Mouse (Mus musculus) liver, embryonic 16.5 days (tissue): Measurements from ENCODE around the gene Hist1h1e. TPM values are rescaled to one million over a fixed set of nuclear protein-coding genes. Genes with fewer than 3 reads are reported as not detected.
"Not testable (repeated sequence)": the region's sequence is repeated elsewhere in the genome, so short reads cannot be mapped to it uniquely, and the experiment has no call there.

Experiments used
- ATAC-seq: fragments of 200-750 bp; cut with Nextera tagmentation; 2 replicates; pipeline ENCODE4 v1.8.0; 2017; ENCODE audit warnings: low read depth, mild to moderate bottlenecking, moderate number of reproducible peaks, moderate library complexity
- H3K27ac ChIP-seq: fragments of 300-500 bp; sonication (generic); 2 replicates; pipeline ENCODE4 v1.5.1; 2014; ENCODE audit warnings: mild to moderate bottlenecking, low read length
- H3K27me3 ChIP-seq: fragments of 300-500 bp; sonication (generic); 2 replicates; pipeline ENCODE4 v1.6.1; 2014; ENCODE audit warnings: low read depth, low read length, mixed read lengths; ENCODE audit not compliant: control insufficient read depth, insufficient read depth
- H3K36me3 ChIP-seq: fragments of 300-500 bp; sonication (generic); 2 replicates; pipeline ENCODE4 v1.6.1; 2014; ENCODE audit warnings: mild to moderate bottlenecking; ENCODE audit not compliant: control insufficient read depth, insufficient read depth
- H3K4me1 ChIP-seq: fragments of 300-500 bp; sonication (generic); 2 replicates; pipeline ENCODE4 v1.6.1; 2014; ENCODE audit warnings: low read depth, low read length, mixed read lengths; ENCODE audit not compliant: control insufficient read depth
- H3K4me2 ChIP-seq: fragments of 300-500 bp; sonication (generic); 2 replicates; pipeline ENCODE4 v1.6.1; 2014; ENCODE audit warnings: low read depth, low read length, mixed read lengths
- H3K4me3 ChIP-seq: fragments of 300-500 bp; sonication (generic); 2 replicates; pipeline ENCODE4 v1.5.1; 2014; ENCODE audit warnings: low read depth, mild to moderate bottlenecking, low read length
- H3K9ac ChIP-seq: fragments of 300-500 bp; sonication (generic); 2 replicates; pipeline ENCODE4 v1.6.1; 2014; ENCODE audit warnings: low read depth, low read length
- H3K9me3 ChIP-seq: fragments of 300-500 bp; sonication (generic); replicated peaks from 2 replicates; pipeline ENCODE4 v1.6.1; 2016; ENCODE audit warnings: low read length; ENCODE audit not compliant: control insufficient read depth
- WGBS: fragments of 180-500 bp; shearing (Covaris S2); extraction: QIAGEN DNeasy Blood & Tissue Kit; methylation state at CpG from one replicate; pipeline ENCODE4 v1.1.7; 2014; ENCODE audit not compliant: insufficient replicate concordance; 5-methylcytosine and 5-hydroxymethylcytosine counted together
- polyA plus RNA-seq: library from polyadenylated mRNA; unstranded; fragments of >200 nt; fragmentation: Nextera tagmentation; extraction: Ambion mirVana; gene quantifications from 2 replicates; pipeline ENCODE4 v1.2.1, GENCODE M21; 2015

Hist1h1e gene
- 23.6 and 27.8 TPM in 2 replicates for polyA plus RNA-seq

DNA sequence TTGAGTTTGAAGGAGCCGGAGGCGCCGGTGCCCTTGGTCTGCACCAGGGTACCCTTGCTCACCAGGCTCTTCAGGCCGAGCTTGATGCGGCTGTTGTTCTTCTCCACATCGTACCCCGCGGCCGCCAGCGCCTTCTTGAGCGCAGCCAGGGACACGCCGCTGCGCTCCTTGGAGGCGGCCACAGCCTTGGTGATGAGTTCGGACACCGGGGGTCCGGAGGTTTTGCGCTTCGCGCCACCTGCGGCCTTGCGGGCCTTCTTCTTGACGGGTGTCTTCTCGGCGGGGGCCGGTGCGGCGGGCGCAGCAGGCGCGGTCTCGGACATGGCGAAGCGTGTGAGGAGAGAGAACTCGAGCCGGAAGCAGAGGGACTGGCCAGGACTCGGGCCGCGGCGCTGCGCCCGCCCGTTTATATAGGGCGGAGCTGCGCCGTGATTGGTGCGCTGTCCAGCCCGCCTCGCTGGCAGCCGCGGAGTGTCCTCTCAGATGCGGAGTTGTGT, at the start of gene Hist1h1e:
TSS of gene Hist1h1e (minus strand) at position 384 of the 497 bp plus-strand sequence.
- not testable (repeated sequence) for H3K4me1 ChIP-seq, H3K9me3 ChIP-seq, H3K27me3 ChIP-seq, H3K36me3 ChIP-seq
- Histone ChIP-seq H3K4me2 (peak within 1 kb of the TSS; percentile 91), H3K4me3 (peak within 1 kb of the TSS; percentile 67), H3K9ac (peak within 1 kb of the TSS; percentile 80), H3K27ac (peak within 1 kb of the TSS; percentile 98)
- ATAC-seq, result peak; percentile 80
- under 1% methylated on average over 48 of the region's 53 CpGs for WGBS

DNA sequence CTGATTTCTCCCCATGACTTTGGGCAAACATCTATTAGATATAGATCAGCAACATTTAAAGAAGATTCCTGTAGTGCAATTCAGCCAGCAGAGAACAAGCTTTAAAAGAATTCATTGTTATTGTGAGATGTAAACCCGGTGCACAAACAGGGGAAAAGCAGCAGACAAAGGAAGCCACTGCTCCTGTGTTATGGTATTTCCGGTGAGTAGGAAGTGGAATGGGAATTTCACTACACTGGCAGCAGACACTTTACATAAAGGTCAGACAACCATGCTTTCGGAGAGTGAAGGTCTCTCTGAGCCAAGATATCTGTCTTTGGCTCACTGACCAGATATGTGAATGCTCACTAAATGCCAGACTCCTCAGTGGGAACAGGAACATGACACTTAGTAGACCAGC, 40.2 kb upstream of the Hist1h1e start:
- H3K4me2 ChIP-seq, result no peak overlapping the region
- no peaks in the 10 kb centered on the region for H3K27me3 ChIP-seq
- H3K9me3 ChIP-seq, result no peaks in the 10 kb centered on the region
- no peak overlapping the region for H3K4me3 ChIP-seq
- no peak overlapping the region for H3K9ac ChIP-seq
- no peak for ATAC-seq
- H3K36me3 ChIP-seq, result no peaks in the 10 kb centered on the region
- 40% methylated on average over 3 of the region's 3 CpGs for WGBS
- H3K4me1 ChIP-seq, result no peaks in the 10 kb centered on the region
- no peak overlapping the region for H3K27ac ChIP-seq

DNA sequence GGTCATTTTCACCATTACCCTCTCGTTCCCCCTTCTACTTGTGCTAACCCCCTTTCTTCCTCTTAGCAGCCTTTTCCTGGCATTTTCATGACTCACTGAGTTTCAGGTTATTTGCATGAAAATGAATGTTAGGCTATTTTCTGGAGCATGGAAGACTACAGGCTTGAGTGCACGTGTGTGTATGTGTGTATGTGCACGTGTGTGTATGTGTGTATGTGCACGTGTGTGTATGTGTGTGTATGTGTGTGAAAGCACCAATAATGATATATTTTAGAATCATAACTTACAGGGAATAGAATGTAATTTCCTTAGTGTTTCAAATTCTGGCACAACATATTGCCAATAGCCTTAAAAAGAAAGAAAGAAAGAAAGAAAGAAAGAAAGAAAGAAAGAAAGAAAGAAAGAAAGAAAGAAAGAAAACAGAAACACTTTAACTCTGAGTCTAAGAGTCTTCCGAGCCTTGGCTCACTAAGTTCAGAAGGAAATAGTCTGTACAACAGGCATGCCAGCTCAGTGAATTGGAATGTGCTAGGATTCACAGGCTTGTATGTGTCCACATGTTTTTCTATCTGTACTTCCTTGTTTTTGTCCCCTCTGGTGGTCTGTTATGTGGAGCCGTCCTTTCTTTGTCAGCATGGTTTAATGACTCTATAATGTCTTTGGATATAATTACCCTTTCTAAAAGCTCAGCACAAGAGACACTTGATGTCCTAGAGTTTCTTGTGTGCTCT, 37.4 kb upstream of the Hist1h1e start:
- Histone ChIP-seq H3K27ac (no peak overlapping the region), H3K27me3 (no peaks in the 10 kb centered on the region), H3K4me2 (no peak overlapping the region), H3K4me3 (no peak overlapping the region), H3K9ac (no peak overlapping the region), H3K9me3 (no peaks in the 10 kb centered on the region), H3K36me3 (no peaks in the 10 kb centered on the region), H3K4me1 (no peaks in the 10 kb centered on the region)
- 49% methylated on average over 6 of the region's 6 CpGs for WGBS
- no peak for ATAC-seq

DNA sequence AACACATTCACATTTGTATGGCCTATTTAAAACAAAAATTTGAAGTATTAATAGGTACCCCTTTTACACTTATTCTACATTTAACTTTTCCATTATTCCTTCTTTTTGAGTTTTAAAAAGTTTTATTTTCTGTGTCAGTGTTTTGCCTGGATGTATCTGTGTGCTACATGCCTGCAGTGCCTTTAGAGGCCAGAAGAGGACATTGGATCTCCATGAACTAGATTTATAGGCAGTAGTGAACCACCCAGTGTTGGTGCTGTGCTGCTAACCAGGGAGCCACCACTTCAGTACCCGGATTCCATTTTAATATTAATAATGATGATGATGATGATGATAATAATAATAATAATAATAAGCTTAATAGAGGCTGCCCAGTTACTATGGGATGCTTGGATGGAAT, 8.3 kb upstream of the Hist1h1e start:
- H3K4me3 ChIP-seq, result no peak overlapping the region
- H3K36me3 ChIP-seq, result no peaks in the 10 kb centered on the region
- peaks cover under 1% of the 10 kb centered on the region for H3K27me3 ChIP-seq
- no peak overlapping the region for H3K4me2 ChIP-seq
- no peaks in the 10 kb centered on the region for H3K9me3 ChIP-seq
- WGBS, result 24% methylated on average over 1 of the region's 1 CpGs
- H3K4me1 ChIP-seq, result no peaks in the 10 kb centered on the region
- ATAC-seq, result no peak
- H3K9ac ChIP-seq, result no peak overlapping the region
- H3K27ac ChIP-seq, result no peak overlapping the region

DNA sequence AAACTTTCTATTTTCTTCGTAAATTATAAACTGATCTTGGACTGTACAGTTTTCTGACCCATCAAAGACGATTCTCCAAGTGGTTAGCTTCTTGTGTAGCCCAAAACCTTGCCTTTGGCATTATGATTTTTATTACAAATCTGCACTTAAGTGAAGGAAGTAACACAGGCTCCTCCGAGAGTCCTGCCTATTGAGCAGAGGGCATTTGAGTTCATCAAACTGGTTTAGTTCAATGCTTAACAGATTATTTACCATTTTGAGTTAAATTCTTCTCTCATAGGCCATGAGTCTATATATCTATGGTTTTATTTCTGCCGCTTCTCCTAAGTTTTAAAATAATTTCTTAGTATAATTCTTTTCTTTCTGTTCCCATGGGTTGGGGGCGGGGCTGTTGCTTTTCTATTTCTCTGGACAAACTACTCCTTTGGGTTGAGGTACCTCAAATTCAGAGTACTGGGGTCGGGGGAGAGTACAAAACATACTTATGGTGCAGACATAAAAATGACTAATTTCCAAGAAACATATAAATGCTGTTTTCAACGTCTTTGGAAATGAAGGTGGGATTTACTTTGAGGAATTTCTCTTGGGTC, 598 bp upstream of the Hist1h1e start:
- peaks cover 5% of the 10 kb centered on the region for H3K4me1 ChIP-seq
- no peaks in the 10 kb centered on the region for H3K9me3 ChIP-seq
- ATAC-seq, result no peak
- no peaks in the 10 kb centered on the region for H3K36me3 ChIP-seq
- peak overlapping the region; percentile 98 for H3K27ac ChIP-seq
- H3K27me3 ChIP-seq, result peaks cover 3% of the 10 kb centered on the region
- peak overlapping the region; percentile 67 for H3K4me3 ChIP-seq
- peak overlapping the region; percentile 48 for H3K9ac ChIP-seq
- WGBS, result 17% methylated on average over 7 of the region's 7 CpGs
- peak overlapping the region; percentile 91 for H3K4me2 ChIP-seq

DNA sequence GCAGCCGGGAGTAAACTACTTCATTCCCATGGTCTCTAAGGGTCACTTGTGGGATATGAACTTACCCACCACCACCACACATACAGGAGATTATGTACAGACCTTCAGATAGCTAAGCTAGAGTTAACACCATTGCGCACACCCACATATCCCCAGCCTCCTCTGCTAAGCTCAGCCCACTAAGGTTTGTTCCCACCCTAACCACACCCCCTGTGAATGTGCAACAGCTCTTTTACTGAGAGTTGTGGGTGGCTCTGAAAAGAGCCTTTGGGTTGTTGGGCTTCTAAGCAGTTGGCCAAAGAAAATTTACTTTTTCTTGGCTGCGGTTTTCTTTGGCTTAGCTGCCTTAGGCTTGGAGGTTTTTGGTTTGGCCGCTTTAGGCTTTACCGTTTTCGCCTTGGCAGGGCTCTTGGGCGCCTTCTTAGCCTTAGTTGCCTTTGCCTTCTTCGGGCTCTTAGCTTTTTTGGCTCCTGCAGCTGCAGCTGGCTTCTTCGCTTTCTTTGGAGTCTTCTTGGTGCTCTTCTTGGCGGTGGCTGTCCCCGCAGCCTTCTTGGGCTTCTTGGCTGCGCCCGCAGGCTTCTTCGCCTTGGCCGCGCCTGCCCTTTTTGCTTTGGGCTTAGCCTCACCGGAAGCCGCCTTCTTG, 705 bp downstream of the Hist1h1e start:
- no peaks in the 10 kb centered on the region for H3K9me3 ChIP-seq
- peaks cover 3% of the 10 kb centered on the region; the same call in 1 of the 2 replicates for H3K27me3 ChIP-seq
- H3K9ac ChIP-seq, result peak overlapping the region; percentile 80
- peak overlapping the region; percentile 91 for H3K4me2 ChIP-seq
- peaks cover 7% of the 10 kb centered on the region for H3K4me1 ChIP-seq
- peak; percentile 79 for ATAC-seq
- H3K27ac ChIP-seq, result peak overlapping the region; percentile 98
- under 1% methylated on average over 18 of the region's 18 CpGs for WGBS
- H3K4me3 ChIP-seq, result peak overlapping the region; percentile 67
- H3K36me3 ChIP-seq, result no peaks in the 10 kb centered on the region

DNA sequence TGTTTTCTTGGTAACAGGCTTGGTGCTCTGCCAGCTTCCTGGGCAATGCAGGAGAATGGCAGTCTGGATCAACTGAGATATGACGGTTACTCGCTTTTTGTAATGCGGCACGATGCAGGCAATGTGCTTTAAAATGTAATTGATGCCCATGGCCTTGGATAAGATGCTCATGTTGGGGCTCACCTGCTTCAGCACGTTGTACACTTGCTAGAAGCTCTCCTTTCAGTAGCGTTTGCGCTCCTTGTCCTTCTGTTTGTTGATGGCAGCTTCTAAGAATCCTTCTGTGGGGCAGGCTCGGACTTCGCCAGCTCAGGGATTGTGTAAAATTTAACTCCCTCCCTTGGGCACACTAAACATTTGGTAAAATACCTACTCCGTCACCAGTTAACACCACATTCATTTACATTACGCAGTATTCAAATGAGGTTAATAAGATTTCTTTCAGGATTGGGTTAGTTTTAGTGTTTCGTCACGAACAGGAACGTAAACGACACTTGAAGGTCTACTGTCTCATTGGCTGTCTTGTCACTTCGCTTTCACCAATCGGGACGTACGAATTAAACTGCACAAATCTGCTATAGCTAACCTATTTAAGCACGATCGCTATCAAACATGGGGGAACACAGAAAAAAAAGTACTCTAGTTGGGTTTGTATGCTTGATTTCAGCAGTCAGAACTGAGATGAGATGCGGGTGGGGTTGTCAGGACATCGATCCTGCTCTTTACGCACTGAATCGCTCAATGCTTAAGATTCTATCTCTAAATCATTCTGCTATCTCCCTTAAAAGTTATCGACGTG, 1.4 kb downstream of the Hist1h1e start, which contains the start of gene Hist1h2be:
TSS of gene Hist1h2be (minus strand) at position 392 of the 799 bp plus-strand sequence.
- no peaks in the 10 kb centered on the region for H3K36me3 ChIP-seq
- H3K9me3 ChIP-seq, result no peaks in the 10 kb centered on the region
- WGBS, result under 1% methylated on average over 27 of the region's 27 CpGs
- H3K4me1 ChIP-seq, result peaks cover 7% of the 10 kb centered on the region
- H3K4me2 ChIP-seq, result peak within 1 kb of the TSS; percentile 91
- H3K27ac ChIP-seq, result peak within 1 kb of the TSS; percentile 98
- peak; percentile 65 for ATAC-seq
- H3K9ac ChIP-seq, result peak within 1 kb of the TSS; percentile 80
- peaks cover 3% of the 10 kb centered on the region; the same call in 1 of the 2 replicates for H3K27me3 ChIP-seq
- H3K4me3 ChIP-seq, result peak within 1 kb of the TSS; percentile 67

DNA sequence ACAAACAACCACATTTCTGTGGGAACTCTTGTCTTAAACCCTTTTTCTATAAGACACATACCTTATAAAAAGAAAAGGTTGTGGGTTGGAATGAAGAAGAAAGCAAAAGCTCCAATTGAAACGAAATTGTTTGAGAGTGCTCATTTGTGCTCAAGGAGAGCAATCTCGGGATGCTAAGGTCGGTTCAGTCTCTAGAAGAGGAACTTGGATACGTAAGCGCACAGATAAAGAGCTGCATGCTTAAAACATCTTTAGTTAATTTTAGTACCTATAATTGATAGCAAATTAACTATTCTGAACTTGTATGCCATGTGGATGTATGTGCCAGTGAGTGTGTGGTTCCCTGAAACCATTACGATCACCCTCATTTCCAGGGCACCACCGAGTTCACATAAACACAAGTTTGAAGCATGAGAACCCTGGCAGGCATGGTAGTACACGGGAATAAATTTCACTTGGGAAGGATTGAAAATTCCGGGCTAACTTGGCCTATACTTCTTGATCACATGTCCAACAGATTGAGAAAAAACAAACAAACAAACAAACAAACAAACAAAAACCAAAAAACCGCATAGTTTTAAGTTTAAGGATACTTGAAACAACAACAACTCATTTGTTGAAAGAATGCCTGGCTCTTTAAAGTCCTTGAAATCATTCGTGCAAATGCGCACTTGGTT, 2.2 kb downstream of the Hist1h1e start:
- no peak for ATAC-seq
- no peaks in the 10 kb centered on the region for H3K9me3 ChIP-seq
- WGBS, result 20% methylated on average over 12 of the region's 12 CpGs
- peaks cover 7% of the 10 kb centered on the region for H3K4me1 ChIP-seq
- peak overlapping the region; percentile 91 for H3K4me2 ChIP-seq
- no peaks in the 10 kb centered on the region for H3K36me3 ChIP-seq
- no peaks in the 10 kb centered on the region for H3K27me3 ChIP-seq
- H3K9ac ChIP-seq, result peak overlapping the region; percentile 80
- peak overlapping the region; percentile 67 for H3K4me3 ChIP-seq
- H3K27ac ChIP-seq, result peak overlapping the region; percentile 98
